Mouse (Mus musculus): ENCODE measurements around the gene Gm7951. TPM values are rescaled to one million over a fixed set of nuclear protein-coding genes. Genes with fewer than 3 reads are reported as not detected.
"Not testable (repeated sequence)": the region's sequence is repeated elsewhere in the genome, so short reads cannot be mapped to it uniquely, and the experiment has no call there.

Gene Gm7951
- polyA plus RNA-seq (2012; rRNA removed) = not detected in 2 replicates

DNA sequence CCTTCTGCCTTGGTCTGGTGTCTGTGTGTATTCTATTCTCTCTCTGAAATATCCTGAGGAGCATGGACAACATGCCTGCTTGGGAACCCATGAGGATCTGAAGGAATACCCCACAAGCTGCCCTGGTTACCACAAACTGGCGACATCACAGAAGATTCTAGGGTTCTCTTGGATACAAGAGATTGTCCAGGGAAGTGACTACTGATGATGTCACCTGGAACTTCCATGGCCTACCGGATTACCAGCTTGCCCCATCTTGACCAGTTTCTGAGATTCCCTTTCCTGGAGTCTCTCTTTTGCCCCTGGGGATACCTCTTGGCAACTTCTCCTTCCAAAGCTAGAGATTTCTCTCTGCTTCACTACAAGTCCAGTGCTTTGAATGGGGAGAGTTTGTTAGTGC, at the start of gene Gm7951:
Gene Gm7951, minus strand, starts transcription at position 101 of the 400 bp plus-strand sequence.
- not testable (repeated sequence) for DNase-seq; H3K36me3 ChIP-seq (ENCODE audit: control insufficient read depth, insufficient read depth, low read length); H3K27ac ChIP-seq (ENCODE audit: control insufficient read depth, insufficient read depth, low read length); H3K4me1 ChIP-seq (replicated peaks; ENCODE audit: control insufficient read depth, insufficient read depth, low read length); H3K27me3 ChIP-seq (ENCODE audit: control insufficient read depth, insufficient read depth, low read length); H3K4me3 ChIP-seq (ENCODE audit: control insufficient read depth, insufficient read depth, low read length)
- WGBS = 92% methylated on average over 1 of the region's 2 CpGs

DNA sequence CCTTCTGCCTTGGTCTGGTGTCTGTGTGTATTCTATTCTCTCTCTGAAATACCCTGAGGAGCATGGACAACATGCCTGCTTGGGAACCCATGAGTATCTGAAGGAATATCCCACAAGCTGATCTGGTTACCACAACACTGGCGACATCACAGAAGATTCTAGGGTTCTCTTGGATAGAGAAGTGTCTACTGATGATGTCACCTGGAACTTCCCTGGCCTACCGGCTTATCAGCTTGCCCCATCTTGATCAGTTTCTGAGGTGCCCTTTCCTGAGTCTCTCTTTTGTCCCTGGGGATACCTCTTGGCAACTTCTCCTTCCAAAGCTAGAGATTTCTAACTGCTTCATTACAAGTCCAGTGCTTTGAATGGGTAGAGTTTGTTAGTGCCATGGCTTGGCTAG, 45.4 kb upstream of the Gm7951 start, which contains the start of gene Gm17027:
Gene Gm17027, minus strand, starts transcription at position 101 of the 400 bp plus-strand sequence.
- DNase-seq; H3K36me3 ChIP-seq (ENCODE audit: control insufficient read depth, insufficient read depth, low read length); H3K27ac ChIP-seq (ENCODE audit: control insufficient read depth, insufficient read depth, low read length); H3K4me3 ChIP-seq (ENCODE audit: control insufficient read depth, insufficient read depth, low read length); H3K27me3 ChIP-seq (ENCODE audit: control insufficient read depth, insufficient read depth, low read length); H3K4me1 ChIP-seq (replicated peaks; ENCODE audit: control insufficient read depth, insufficient read depth, low read length): not testable (repeated sequence)
- WGBS = 98% methylated on average over 2 of the region's 2 CpGs

DNA sequence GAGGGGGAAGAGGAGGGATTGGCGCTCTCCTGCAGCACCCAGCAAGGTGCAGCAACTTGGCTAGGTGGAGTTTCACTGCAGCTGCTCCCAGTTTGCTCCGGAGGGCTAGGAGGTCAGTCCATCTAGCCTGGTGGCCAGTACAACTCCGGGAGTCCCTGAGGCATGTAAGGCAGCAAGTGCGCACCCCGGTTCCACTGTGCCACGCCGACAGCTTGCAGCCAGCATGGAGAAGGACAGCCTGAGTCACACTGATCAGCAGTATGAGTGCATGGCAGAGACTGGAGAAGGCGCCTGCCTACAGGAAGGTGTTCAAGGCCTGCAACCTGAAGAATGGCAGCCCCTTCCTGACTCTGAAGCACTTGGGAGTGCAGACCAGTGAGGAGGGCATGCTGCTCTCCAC, 17.4 kb upstream of the Gm7951 start:
- H3K4me3 ChIP-seq (ENCODE audit: control insufficient read depth, insufficient read depth, low read length); DNase-seq; H3K27ac ChIP-seq (ENCODE audit: control insufficient read depth, insufficient read depth, low read length); H3K27me3 ChIP-seq (ENCODE audit: control insufficient read depth, insufficient read depth, low read length); H3K4me1 ChIP-seq (replicated peaks; ENCODE audit: control insufficient read depth, insufficient read depth, low read length); H3K36me3 ChIP-seq (ENCODE audit: control insufficient read depth, insufficient read depth, low read length): not testable (repeated sequence)
- WGBS = 79% methylated on average over 7 of the region's 8 CpGs

DNA sequence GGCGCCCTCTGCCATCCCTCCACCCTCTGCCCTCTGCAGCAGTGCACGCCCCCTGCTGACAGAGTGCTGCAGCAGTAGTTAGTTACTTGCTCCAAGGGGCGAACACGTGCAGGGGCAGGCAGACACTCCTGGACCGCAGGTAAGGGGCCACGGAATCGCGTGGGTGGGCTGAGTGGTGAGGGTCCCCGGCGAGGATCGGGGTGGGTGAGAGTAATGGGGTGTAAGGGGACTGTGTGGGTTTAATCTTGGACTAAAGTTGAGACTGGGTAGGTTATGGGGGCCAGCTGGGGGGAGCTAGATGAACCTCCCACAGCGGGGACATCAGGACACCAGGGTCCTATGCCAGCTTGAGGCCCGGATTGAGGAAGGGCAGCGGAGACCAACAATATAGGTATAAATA, 16.6 kb upstream of the Gm7951 start:
- WGBS = 65% methylated on average over 11 of the region's 14 CpGs
- not testable (repeated sequence) for H3K4me3 ChIP-seq (ENCODE audit: control insufficient read depth, insufficient read depth, low read length); H3K27me3 ChIP-seq (ENCODE audit: control insufficient read depth, insufficient read depth, low read length); H3K36me3 ChIP-seq (ENCODE audit: control insufficient read depth, insufficient read depth, low read length); H3K4me1 ChIP-seq (replicated peaks; ENCODE audit: control insufficient read depth, insufficient read depth, low read length); H3K27ac ChIP-seq (ENCODE audit: control insufficient read depth, insufficient read depth, low read length); DNase-seq

Other genes starting within 250 kb of the Gm7951 start
- not detected in 2 replicates for gene Gm7980, start 210.1 kb downstream of the Gm7951 start, polyA plus RNA-seq (2012; rRNA removed)
- gene 1700049E17Rik1, start 192.4 kb downstream of the Gm7951 start, polyA plus RNA-seq (2012; rRNA removed) = not detected in 2 replicates
- not detected in 2 replicates for gene 1700024B05Rik, start 173.4 kb downstream of the Gm7951 start, polyA plus RNA-seq (2012; rRNA removed)
- gene Gm6401, start 149.4 kb downstream of the Gm7951 start, polyA plus RNA-seq (2012; rRNA removed) = not detected in 2 replicates
- not detected in 2 replicates for gene Gm3543, start 134.0 kb downstream of the Gm7951 start, polyA plus RNA-seq (2012; rRNA removed)
- gene Gm17027, start 45.3 kb upstream of the Gm7951 start, polyA plus RNA-seq (2012; rRNA removed) = not detected in 2 replicates
- not detected in 2 replicates for gene Gm3573, start 73.4 kb upstream of the Gm7951 start, polyA plus RNA-seq (2012; rRNA removed)
- gene Gm17026, start 142.7 kb upstream of the Gm7951 start, polyA plus RNA-seq (2012; rRNA removed) = not detected in 2 replicates
- gene Gm9611, start 180.0 kb upstream of the Gm7951 start, polyA plus RNA-seq (2012; rRNA removed) = not detected in 2 replicates
- gene Gm7995, start 192.8 kb upstream of the Gm7951 start, polyA plus RNA-seq (2012; rRNA removed) = not detected in 2 replicates

All from thymus, adult 2 months (tissue).